Mouse (Mus musculus) ZHBTc4 (cell line): Measurements from ENCODE around the gene Klk13.
"Not testable (repeated sequence)": the region's sequence is repeated elsewhere in the genome, so short reads cannot be mapped to it uniquely, and the experiment has no call there.

Experiments
- DNase-seq: peaks from one replicate; pipeline ENCODE4 v3.0.0-alpha.2; 2011; ENCODE audit warnings: low read depth, low spot score

Gene Klk13

DNA sequence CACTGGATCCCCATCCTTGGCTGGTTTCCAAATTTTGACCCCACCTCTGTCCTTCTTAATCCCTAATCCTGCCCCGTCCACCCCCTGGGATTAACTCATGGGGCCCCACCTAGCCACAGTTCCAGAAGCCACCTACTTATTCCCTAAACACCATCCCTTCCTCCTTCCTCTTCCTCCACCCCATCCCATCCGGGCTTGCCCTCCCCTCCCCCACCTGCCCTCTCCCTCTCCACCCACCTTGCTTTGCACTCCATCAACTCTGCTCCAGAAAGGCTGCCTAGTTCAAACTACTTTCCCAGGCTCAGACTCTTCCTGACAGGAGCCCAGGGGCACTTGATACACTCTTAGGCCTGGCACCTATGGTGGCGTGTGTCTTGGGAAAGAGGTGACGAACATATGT, at the start of gene Klk13:
Klk13 (plus strand) TSS at position 301 of the 400 bp plus-strand sequence.
- DNase-seq, result no peak

DNA sequence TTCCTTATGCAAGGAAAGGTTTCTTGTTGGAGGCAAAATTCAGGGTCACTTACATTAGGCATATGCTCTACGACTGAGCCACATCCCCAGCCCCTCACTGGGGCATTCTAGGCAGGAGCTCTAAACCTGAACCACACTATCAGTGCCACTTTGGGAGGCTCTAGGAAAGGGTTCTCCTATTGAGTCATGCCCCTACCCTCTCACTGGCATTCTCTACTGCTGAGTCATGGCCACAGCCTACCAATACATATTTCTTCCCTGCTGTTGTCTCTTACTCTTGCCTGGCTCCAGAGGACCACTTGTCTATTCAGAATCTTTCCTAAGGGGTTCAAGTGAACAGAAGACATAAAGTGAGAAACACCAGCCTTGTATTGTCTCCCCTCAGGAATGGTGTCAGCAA, 49.6 kb upstream of the Klk13 start:
- DNase-seq, result no peak

DNA sequence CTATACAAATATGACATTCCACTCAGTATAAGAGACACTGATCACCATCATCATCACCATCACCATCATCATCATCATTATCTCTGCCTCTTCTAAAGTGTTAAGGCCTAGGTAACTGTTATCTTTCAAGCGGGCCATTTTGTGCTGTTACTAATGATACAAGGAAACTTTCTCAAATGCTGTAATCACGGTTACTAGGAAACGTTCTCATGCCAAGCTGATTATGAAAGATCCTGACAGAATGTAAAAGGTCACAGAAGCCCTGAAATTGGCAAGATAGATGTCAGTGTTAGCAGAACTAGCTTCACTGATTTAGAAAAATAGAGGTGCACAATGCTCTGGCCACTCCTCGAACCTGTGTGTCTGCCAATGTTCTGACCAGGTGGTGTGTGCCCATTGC, 45.1 kb upstream of the Klk13 start:
- not testable (repeated sequence) for DNase-seq

DNA sequence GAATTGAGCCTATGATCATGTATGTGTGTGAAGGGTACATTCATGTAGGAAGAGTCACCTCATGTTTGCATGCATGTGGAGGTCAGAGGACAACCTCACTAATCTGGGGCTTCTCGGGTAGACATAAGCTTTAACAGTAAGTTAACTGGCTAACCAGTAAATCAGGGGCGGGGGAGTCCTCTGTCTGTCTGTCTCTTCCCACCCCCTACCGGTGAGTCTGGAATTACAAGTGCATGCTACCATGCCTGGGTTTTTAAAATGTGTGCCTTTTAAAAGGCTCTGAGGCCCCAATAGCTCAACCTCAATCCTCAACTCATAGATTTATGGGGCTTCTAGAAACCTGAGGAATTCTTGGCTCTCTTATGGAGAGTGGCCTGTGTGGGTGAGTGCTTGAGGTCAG, 43.8 kb upstream of the Klk13 start:
- peak; percentile 46 for DNase-seq

DNA sequence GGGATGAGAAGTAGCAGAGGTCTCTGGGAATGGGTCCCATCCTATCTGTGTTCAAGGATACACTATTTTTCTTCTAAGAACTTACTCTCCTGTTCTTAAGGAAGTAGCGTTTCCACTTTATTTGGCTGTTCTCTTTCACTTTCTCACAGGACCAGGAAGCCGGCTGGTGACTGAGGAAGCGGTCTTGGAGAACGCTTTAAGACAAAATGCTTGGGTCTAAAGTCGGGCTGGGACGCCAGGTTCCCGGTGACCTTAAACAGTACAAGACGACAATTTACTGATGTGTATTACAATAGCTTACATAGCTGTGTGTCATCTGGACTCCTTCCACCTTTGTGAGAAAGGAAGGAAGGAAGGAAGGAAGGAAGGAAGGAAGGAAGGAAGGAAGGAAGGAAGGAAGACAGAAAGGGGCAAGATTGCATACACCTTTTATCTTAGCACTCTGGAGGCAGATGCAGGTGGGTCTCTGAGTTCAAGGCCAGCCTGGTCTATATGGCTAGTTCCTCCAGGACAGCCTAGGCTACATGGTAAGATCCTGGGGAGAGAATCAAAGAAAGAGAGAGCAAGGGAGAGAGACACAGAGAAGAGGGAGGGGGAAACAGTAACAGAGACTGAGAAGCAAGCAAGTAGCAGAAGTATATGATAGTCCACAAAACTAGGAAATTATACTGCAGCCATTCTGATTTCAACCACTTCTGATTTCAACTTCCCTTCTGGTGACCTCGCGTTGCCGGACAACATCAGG, 41.1 kb upstream of the Klk13 start:
- DNase-seq, result no peak

DNA sequence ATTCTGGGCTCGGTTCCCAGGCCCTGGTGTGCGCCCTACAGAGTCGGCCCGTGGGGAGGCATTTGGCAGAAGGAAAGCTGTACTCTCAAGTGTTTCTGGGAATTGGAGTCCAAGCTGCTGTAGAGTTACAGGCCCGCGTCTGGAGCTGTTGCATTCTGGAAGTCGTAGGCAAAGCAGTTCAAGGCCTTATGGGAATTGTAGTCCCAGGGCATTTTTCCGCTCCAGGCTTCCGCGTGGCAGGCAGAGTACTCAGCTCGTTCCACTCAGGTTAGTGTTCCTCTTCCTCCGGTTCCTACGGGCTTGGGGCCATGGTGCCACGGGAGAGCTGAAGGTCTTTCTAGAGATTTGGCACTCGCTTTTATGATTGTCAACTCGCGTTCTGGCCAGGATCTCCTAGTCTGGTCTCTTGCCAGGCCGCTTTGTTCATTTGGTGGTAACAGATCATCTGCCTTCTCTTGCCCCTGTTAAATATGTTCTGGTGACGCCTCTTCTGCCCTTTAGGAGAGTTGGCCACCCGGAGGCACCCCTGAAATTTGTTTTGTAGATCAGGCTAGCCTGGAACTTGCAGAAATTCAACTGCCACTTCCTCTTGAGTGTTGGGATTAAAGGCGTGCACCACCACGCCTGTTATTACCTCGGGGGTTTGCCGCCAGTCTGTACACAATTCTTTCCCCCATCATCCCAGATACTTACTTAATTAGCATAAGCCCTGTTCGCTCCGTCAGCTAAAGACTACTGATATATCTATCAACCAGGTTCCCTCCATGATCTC, 40.4 kb upstream of the Klk13 start, which contains the start of gene Ctu1:
Ctu1 (plus strand) TSS at position 208 of the 772 bp plus-strand sequence.
- DNase-seq, result peak; percentile 90

DNA sequence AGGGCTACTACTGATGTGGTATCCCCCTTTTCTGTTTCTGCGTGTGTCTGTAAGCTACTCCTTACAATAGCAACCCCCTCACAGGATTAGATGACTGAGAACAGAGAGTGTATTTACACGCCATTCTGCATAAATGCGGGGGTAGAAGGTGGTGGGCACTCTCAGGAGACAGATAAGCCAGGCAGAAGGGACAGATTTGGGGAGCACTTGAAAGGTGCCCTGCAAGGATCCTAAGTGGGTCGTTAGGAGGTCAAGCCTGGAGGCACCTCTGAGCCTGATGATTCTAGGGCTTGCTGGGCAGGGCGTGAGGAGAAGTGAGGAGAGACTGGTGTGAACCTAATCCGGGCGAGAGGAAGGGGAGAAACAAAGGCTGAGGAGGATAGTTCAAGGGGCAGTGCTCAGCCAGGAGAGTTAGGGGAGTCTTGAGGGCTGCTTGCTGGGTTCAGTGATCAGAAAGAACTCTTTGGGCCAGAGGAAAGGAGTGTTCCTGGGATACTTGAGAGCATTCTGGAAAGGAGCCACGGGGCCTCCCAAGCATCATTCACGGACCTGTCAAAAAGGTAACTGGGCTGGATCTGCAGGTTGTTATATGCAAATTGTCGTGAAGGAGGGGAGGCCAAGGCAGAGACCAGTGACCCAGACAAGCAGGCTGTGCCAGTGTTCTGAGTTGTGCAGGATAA, 39.6 kb upstream of the Klk13 start:
- DNase-seq, result no peak

DNA sequence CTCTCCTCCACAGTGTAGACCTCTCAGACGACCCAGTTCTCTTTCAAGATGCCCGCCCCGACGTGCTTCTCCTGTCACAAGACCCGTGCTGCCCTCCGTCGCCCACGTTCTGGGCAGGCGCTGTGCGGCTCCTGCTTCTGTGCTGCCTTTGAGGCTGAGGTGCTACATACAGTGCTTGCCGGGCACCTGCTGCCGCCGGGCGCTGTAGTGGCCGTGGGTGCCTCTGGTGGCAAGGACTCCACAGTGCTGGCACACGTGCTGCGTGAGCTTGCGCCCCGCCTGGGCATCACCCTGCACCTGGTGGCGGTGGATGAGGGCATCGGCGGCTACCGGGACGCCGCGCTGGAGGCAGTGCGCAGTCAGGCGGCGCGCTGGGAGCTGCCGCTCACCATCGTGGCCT, 37.3 kb upstream of the Klk13 start:
- DNase-seq, result peak; percentile 51

DNA sequence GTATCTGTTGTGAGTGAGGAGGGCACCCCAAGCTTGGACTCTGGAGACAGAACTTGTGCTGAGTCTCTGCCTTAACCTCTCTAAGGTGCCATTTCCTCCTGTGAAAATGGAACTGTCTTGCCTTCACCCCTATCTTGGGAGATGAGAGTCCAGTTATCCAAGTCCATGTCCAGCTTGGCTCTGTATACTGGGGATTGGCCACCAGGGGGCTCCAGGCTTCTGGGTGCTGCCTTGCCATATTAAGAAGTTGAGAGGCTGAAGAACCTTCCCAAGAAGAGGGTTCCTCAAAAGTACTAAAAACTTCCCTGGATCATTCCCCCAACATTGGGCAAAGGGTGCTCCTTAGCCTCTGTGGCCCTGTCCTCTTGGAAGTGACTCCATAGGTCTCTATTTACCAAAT, 33.9 kb upstream of the Klk13 start:
- peak; percentile 55 for DNase-seq

DNA sequence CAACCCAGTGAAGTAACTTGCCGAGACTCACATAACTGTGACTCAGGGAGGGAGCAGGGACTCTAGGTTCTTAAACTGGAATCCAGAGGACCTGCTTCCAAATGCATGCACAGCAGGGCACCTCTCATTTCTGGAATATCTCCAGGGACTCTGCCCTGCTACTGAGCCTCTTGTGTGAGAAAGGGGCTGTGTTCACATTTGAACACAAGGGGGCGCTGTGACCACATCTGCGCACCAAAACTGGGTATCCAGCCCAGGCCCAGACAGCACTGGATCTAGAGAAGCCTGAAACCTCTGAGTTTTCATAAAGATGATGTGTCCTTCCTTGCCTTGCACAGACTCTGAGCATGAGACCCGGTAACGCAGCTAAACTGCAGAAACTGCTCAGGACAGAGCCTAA, 31.4 kb upstream of the Klk13 start:
- peak; percentile 81 for DNase-seq

DNA sequence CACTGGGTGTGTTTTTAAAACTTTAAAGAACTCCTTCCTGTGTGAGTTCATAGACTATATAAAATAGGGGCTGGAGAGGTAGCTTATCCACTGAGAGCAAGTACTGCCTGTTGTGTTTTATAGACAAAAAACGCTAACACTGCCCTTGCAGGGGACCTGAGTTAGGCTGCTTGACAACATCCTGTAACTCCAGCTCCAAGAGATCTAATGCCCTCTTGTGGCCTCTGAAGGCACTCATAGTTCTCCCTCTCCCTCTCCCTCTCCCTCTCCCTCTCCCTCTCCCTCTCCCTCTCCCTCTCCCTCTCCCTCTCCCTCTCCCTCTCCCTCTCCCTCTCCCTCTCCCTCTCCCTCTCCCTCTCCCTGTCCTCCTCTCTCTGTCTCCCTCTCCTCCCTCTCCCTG, 29.9 kb upstream of the Klk13 start:
- not testable (repeated sequence) for DNase-seq

DNA sequence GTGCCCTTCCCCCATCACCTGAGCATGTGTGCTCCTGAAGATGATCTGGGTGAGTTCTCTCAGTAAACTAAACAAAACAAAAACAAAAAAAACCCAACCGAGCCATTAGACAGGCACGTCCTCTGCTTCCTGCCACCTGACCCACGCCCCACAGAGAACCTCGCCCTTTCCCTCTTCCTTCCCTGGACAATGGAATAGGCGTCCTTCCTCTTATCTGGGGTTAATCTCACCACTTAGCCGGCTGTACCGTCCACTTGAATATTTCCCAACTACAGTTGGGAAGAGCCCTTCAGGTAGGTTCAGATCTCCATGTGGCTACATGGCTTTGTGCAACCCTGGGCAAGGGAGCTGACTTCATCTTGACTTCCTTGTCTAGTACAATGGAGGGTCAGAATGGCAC, 27.3 kb upstream of the Klk13 start:
- DNase-seq, result peak; percentile 60

DNA sequence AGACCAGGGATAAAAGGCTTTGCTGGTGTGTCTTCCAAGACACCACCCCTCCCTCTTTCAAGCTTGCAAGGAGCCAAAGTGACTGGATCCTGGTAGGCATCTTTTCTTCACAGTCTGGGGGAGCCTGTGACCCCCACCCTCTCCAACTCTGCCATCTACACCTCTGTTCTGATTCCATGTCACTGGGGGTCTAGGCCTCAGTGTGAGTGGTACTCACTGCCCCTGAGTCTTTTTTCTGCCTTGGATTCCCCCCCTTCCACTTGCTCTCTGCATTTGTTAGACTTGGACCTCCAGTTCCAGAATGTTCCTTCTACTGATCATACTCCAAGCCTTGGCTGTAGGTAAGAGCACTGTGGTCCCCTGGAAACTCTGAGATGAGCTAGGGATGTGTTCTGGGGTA, 22.2 kb upstream of the Klk13 start, which contains the start of gene Klk14:
Klk14 (plus strand) TSS at position 301 of the 400 bp plus-strand sequence.
- DNase-seq, result no peak

DNA sequence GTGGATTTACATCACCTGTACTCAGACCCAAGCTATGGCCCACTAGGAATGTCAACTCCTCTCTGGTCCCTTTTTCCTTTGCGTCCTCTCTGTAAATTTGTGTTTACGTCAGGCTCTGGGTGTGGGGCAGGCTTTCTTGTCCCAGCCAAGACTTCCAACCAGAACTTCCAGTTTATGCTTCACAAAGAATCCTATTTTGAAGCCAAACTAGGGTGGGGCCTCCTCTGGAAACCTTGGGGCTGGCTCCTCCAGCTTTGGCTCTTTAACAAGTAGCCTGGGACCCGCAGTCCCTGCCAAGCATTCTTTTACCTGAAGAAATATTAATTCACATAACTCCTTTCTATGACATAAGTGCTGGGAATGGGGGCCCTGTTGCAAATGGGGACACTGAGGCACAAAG, 2.3 kb upstream of the Klk13 start:
- no peak for DNase-seq

DNA sequence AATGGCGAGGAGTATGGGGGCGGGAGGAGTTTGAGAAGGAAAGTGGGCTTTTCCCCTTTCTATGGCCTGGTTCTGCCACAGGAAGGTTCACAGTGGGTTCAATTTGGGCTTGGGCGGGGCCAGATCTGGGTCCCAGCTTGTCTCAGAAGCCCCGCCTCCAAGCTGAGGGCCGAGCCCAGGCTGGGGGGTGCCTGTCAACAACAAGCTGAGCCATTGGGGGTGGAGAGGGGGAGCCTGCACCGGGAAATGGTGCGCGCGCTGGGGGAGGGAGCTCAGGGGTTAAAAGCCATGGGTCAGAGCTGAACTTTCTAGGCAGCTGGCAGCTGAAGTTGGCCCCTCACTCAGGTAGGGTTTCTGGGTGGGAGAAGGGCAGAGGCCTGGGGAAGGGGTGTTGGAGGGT, 550 bp downstream of the Klk13 start:
- DNase-seq, result peak; percentile 56

DNA sequence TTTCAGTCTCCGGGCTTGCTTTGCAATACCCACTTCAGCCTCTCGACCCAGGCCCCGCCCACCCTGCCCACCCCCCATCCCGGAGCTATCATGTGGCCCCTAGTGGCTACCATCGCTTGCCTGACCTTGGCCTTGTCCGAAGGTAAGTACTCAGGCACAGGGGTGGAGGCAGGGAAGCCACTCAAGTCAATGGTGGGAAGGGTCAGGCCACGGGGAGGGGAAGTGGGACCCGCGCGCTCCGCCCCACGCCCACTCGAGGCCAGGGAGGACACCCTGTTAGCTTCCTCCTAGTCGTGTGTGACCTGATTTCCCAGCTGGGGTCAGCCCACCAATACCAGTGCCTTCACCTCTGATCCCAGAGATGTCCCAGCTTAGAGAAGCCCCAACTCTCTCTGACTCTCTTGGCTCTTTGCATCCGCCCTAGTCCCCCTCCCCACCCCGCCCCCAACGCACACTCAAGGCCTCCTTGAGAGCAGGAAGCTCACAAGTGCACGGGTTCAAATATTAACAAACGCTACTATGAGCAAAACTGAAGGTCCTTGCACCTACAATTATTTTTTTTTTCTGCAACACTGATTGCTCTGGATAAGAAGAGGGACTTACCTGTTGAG, 1.5 kb downstream of the Klk13 start:
- DNase-seq, result peak; percentile 34

DNA sequence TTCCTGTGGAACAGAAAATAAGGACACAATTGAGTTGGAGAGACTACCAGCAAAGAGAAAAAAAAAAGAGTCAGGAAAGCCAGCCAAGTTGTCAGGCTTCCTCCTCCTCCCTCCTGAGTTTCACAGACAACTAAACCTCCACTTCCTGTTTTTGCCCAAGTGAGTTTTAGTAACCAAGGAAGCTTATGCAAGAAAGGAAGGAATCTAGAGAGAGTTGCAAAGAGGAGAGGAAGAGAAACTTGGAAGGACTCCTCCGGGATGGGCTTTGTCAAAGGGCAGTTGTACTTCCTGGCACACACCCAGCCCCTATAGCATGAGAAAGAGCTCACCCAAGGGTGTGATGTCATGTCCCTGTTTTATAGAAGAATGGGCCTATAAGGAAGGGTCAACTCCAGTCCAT, 35.4 kb downstream of the Klk13 start:
- no peak for DNase-seq

DNA sequence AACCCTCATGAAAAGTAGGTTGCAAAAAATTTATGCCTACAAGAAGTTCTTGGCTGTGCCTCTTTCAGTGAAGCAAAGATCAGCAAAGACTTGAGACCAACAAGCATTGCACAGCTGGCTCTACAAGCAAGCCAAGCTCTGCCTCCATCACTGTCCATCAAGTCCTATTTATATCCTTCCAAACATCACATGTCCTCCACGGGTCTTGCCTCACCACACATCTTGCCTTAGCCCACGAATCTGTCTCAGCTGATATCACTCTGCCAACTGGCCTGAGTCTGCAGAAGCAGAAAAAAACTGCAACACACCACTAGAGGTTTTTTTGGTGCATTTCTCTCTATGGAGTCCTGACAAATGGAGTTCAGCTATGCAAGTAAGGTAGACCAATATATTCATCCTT, 40.4 kb downstream of the Klk13 start:
- no peak for DNase-seq

DNA sequence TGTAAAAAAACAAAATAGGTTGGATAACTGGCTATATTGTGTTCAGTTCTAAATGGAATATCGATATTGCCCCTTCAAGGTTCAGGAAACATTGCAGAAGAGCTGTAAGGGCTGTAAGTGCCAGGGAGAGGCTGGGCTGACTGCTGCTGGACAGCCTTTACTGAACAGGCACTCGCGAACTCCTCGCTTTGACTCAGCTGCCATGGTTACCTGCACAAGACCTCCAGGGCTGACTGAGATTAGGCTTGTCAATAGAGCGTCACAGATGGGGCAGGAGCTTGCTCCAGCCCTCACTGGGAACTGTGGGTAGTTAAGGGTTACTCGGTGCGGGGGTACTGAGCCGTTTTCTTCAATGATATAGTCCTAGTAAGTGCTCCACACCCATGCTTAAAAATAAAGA, 54.1 kb downstream of the Klk13 start:
- DNase-seq, result no peak

DNA sequence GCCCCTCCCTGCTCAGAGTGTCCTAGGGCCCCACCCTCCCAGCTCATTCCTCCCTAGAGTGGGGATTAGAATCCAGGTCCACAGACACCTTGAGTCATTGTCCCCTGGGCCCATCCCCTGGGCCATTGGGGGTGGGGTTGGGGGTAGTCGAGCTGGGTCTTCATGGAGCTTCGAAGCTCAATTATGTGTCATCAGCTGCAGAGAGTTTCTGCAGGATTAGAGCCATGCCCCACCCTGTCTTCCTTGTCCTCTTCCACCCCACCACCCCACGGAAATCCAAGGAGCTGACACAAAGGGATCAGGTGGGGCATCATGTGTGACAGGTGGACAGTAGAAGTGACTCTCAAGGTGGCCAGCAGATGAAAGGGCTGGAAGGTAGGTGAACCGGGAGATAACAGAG, 56.2 kb downstream of the Klk13 start, which contains the start of gene Klk12:
Klk12 (plus strand) TSS at position 301 of the 400 bp plus-strand sequence.
- DNase-seq, result no peak

DNA sequence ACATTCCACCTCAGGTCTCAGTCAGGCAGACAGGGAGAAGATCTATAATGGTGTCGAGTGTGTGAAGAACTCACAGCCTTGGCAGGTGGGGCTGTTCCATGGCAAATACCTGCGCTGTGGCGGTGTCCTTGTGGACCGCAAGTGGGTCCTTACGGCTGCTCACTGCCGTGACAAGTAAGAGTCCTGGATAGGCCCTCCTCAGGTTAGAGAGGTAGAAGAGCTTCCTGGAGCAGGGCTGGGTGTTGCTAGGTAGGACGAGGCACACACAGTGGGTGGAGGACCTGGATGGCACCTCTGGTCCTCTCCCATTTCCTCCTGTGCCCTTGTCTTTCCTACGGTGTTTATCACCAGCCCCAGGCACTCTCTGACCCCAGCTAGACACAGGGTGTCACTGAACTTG, 57.3 kb downstream of the Klk13 start:
- no peak for DNase-seq

DNA sequence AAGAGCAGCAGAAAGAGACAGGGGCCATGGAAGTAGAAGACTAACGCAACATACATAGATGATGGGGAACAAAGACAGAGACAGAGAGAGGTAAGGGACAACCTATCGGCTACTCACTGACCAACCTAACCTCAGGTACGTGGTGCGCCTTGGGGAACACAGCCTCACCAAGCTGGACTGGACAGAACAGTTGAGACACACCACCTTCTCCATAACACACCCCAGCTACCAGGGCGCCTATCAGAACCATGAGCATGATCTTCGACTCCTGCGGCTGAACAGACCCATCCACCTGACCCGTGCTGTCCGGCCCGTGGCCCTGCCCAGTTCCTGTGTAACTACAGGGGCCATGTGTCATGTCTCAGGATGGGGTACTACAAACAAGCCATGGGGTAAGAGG, 58.3 kb downstream of the Klk13 start:
- no peak for DNase-seq
